Comparison of ENCODE assay signal across 18 mouse cellular contexts in the genomic region with DNA sequence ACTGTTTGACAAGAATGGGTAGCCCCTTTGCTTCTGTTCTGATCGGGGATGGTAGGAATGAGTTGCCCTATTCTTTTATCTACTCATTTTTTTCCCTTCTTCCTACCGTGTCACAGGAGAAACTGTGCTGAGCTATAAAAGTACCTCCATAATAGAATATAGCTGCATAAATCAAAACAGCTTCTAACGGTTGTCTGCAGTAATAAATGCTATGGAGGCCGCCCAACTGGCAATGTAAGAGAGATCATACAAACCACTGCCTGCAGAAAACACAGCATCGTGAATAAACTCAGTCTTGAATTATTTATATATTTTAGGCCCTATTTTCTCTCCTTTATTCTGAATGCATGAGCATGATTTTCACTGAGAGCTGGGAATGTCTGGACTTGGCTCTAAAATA.
"Had no signal": no experiment of that assay in that cellular context is flagged by ENCODE, and none has a peak within 500 bp of the region (broad histone marks: within the 10 kb centered on the region; RNA-seq: fewer than 3 reads in every experiment).

No protein-coding gene starts in this region.

- DNase-seq: liver, embryonic 13.5 days; liver, postnatal 0 days; lung, adult 2 months; lung, postnatal 14 days; lung, postnatal 36 days; retina, postnatal 1 day; right cerebral cortex, postnatal 4 days; spleen, adult 18-20 months; thymus, adult 18-20 months; thymus, postnatal 14 days; thymus, postnatal 36 days had no signal

- ATAC-seq: liver, postnatal 0 days; lung, postnatal 0 days; midbrain, embryonic 15.5 days had no signal

- H3K27ac ChIP-seq: liver, embryonic 13.5 days; liver, embryonic 15.5 days; lung, embryonic 15.5 days; macrophage; midbrain, embryonic 12.5 days; midbrain, embryonic 15.5 days had no signal

- H3K4me1 ChIP-seq: liver, embryonic 13.5 days; liver, embryonic 15.5 days; lung, embryonic 15.5 days; megakaryocyte, embryonic 14.5 days; midbrain, embryonic 12.5 days had no signal

- H3K4me2 ChIP-seq: liver, embryonic 13.5 days; liver, embryonic 15.5 days; lung, embryonic 15.5 days; midbrain, embryonic 12.5 days; midbrain, embryonic 15.5 days had no signal

- H3K36me3 ChIP-seq: liver, embryonic 13.5 days; liver, embryonic 15.5 days; lung, embryonic 15.5 days; midbrain, embryonic 12.5 days; midbrain, embryonic 15.5 days had no signal

- H3K9me3 ChIP-seq: liver, embryonic 13.5 days; liver, embryonic 15.5 days; lung, embryonic 15.5 days; midbrain, embryonic 12.5 days; midbrain, embryonic 15.5 days had no signal

- H3K27me3 ChIP-seq: liver, embryonic 13.5 days; liver, embryonic 15.5 days; lung, embryonic 15.5 days; megakaryocyte, embryonic 14.5 days; midbrain, embryonic 12.5 days; midbrain, embryonic 15.5 days had no signal

- H3K9ac ChIP-seq: liver, embryonic 13.5 days; liver, embryonic 15.5 days; liver, postnatal 0 days; lung, embryonic 15.5 days; midbrain, embryonic 12.5 days; midbrain, embryonic 15.5 days had no signal

- H3K4me3 ChIP-seq: liver, embryonic 13.5 days; liver, embryonic 15.5 days; lung, embryonic 15.5 days; megakaryocyte, embryonic 14.5 days; midbrain, embryonic 12.5 days; midbrain, embryonic 15.5 days had no signal
